Mouse (Mus musculus) embryonic facial prominence, embryonic 13.5 days (tissue): Measurements from ENCODE around the gene Pigu. TPM values are rescaled to one million over a fixed set of nuclear protein-coding genes. Genes with fewer than 3 reads are reported as not detected.

Source experiments
- ATAC-seq: fragments of 200-750 bp; cut with Nextera tagmentation; 2 replicates; pipeline ENCODE4 v1.8.0; 2017; ENCODE audit warnings: low read depth; ENCODE audit not compliant: insufficient number of reproducible peaks, insufficient read depth, low FRiP score, low TSS enrichment
- H3K27ac ChIP-seq: fragments of 300-500 bp; sonication (generic); 2 replicates; pipeline ENCODE4 v1.5.1; 2015; ENCODE audit warnings: moderate library complexity, mild to moderate bottlenecking, inconsistent platforms
- H3K27me3 ChIP-seq: fragments of 300-500 bp; sonication (generic); 2 replicates; pipeline ENCODE4 v1.6.1; 2015; ENCODE audit warnings: mild to moderate bottlenecking, inconsistent platforms
- H3K36me3 ChIP-seq: fragments of 300-500 bp; sonication (generic); 2 replicates; pipeline ENCODE4 v1.6.1; 2015; ENCODE audit warnings: mild to moderate bottlenecking, inconsistent platforms
- H3K4me1 ChIP-seq: fragments of 300-500 bp; sonication (generic); 2 replicates; pipeline ENCODE4 v1.6.1; 2015; ENCODE audit warnings: inconsistent platforms
- H3K4me2 ChIP-seq: fragments of 300-500 bp; sonication (generic); 2 replicates; pipeline ENCODE4 v1.6.1; 2015; ENCODE audit warnings: moderate library complexity, mild to moderate bottlenecking, inconsistent platforms
- H3K4me3 ChIP-seq: fragments of 300-500 bp; sonication (generic); 2 replicates; pipeline ENCODE4 v1.5.1; 2015; ENCODE audit warnings: mild to moderate bottlenecking, inconsistent platforms
- H3K9ac ChIP-seq: fragments of 300-500 bp; sonication (generic); 2 replicates; pipeline ENCODE4 v1.6.1; 2015; ENCODE audit warnings: mild to moderate bottlenecking, inconsistent platforms
- H3K9me3 ChIP-seq: fragments of 300-500 bp; sonication (generic); 2 replicates; pipeline ENCODE4 v1.6.1; 2016; ENCODE audit warnings: inconsistent platforms
- WGBS: fragments of 180-500 bp; shearing (Covaris S2); methylation state at CpG from one replicate; pipeline ENCODE4 v1.1.7; 2015; ENCODE audit warnings: mixed read lengths; 5-methylcytosine and 5-hydroxymethylcytosine counted together
- polyA plus RNA-seq: library from polyadenylated mRNA; unstranded; fragments of >200 nt; fragmentation: Nextera tagmentation; extraction: Ambion mirVana; gene quantifications from 2 replicates; pipeline ENCODE4 v1.2.1, GENCODE M21; 2015

Gene Pigu
- polyA plus RNA-seq, result 48.0 and 49.1 TPM in 2 replicates

- peak within 1 kb of the TSS; percentile 84 for H3K9ac ChIP-seq
- no peaks in the 10 kb centered on the region for H3K9me3 ChIP-seq
- peak within 1 kb of the TSS; percentile 71 for H3K4me2 ChIP-seq
- WGBS, result under 1% methylated on average over 38 of the region's 38 CpGs
- H3K27me3 ChIP-seq, result no peaks in the 10 kb centered on the region
- H3K36me3 ChIP-seq, result no peaks in the 10 kb centered on the region; the same call in 1 of the 2 replicates
- H3K27ac ChIP-seq, result peak within 1 kb of the TSS; percentile 66; the same call in 1 of the 2 replicates
- peak within 1 kb of the TSS; percentile 90 for H3K4me3 ChIP-seq
- peak; percentile 97 for ATAC-seq
- H3K4me1 ChIP-seq, result peaks cover 12% of the 10 kb centered on the region; the same call in 1 of the 2 replicates
These were observed at the start of gene Pigu for GRCm38 (mm10) chr2:155356971-155357591. Gene Pigu, minus strand, starts transcription at chr2:155357430.

- 98% methylated on average over 1 of the region's 1 CpGs for WGBS
These were observed 47.4 kb upstream of the Pigu start for GRCm38 (mm10) chr2:155404635-155405034.

GRCm38 (mm10) chr2:155401926-155402325, 44.7 kb upstream of the Pigu start:
- H3K4me2 ChIP-seq, result no peak overlapping the region
- ATAC-seq, result no peak
- H3K9me3 ChIP-seq, result no peaks in the 10 kb centered on the region
- no peak overlapping the region for H3K4me3 ChIP-seq
- 97% methylated on average over 4 of the region's 4 CpGs for WGBS
- H3K4me1 ChIP-seq, result no peaks in the 10 kb centered on the region
- H3K27me3 ChIP-seq, result no peaks in the 10 kb centered on the region
- H3K9ac ChIP-seq, result no peak overlapping the region
- no peak overlapping the region for H3K27ac ChIP-seq
- H3K36me3 ChIP-seq, result peaks cover 72% of the 10 kb centered on the region

More at GRCm38 (mm10) chr2:155404635-155405034, 47.4 kb upstream of the Pigu start:
- Histone ChIP-seq H3K4me2 (no peak overlapping the region), H3K27me3 (no peaks in the 10 kb centered on the region), H3K36me3 (peaks cover 78% of the 10 kb centered on the region), H3K9me3 (no peaks in the 10 kb centered on the region), H3K4me3 (no peak overlapping the region), H3K4me1 (no peaks in the 10 kb centered on the region), H3K27ac (no peak overlapping the region), H3K9ac (no peak overlapping the region)
- no peak for ATAC-seq

GRCm38 (mm10) chr2:155400276-155400675, 43.0 kb upstream of the Pigu start:
- no peak for ATAC-seq
- peaks cover 66% of the 10 kb centered on the region for H3K36me3 ChIP-seq
- H3K27me3 ChIP-seq, result no peaks in the 10 kb centered on the region
- H3K9ac ChIP-seq, result no peak overlapping the region
- no peak overlapping the region for H3K4me3 ChIP-seq
- H3K27ac ChIP-seq, result no peak overlapping the region
- no peak overlapping the region for H3K4me2 ChIP-seq
- H3K9me3 ChIP-seq, result no peaks in the 10 kb centered on the region
- no peaks in the 10 kb centered on the region for H3K4me1 ChIP-seq

GRCm38 (mm10) chr2:155394586-155394985, 37.4 kb upstream of the Pigu start:
- WGBS, result 38% methylated on average over 5 of the region's 5 CpGs
- Histone ChIP-seq H3K27me3 (no peaks in the 10 kb centered on the region), H3K36me3 (peaks cover 50% of the 10 kb centered on the region), H3K4me2 (no peak overlapping the region), H3K9ac (no peak overlapping the region), H3K4me3 (no peak overlapping the region), H3K9me3 (no peaks in the 10 kb centered on the region), H3K4me1 (no peaks in the 10 kb centered on the region), H3K27ac (no peak overlapping the region)
- no peak for ATAC-seq

GRCm38 (mm10) chr2:155388573-155388972, 31.3 kb upstream of the Pigu start:
- H3K27ac ChIP-seq, result no peak overlapping the region
- H3K36me3 ChIP-seq, result peaks cover 51% of the 10 kb centered on the region
- no peak overlapping the region for H3K9ac ChIP-seq
- no peak overlapping the region for H3K4me2 ChIP-seq
- no peak for ATAC-seq
- H3K27me3 ChIP-seq, result no peaks in the 10 kb centered on the region
- no peaks in the 10 kb centered on the region for H3K9me3 ChIP-seq
- H3K4me1 ChIP-seq, result peaks cover 11% of the 10 kb centered on the region
- no peak overlapping the region for H3K4me3 ChIP-seq
- 74% methylated on average over 2 of the region's 2 CpGs for WGBS

- Histone ChIP-seq H3K9me3 (no peaks in the 10 kb centered on the region), H3K4me3 (no peak overlapping the region), H3K36me3 (peaks cover 48% of the 10 kb centered on the region), H3K4me1 (peaks cover 25% of the 10 kb centered on the region), H3K4me2 (no peak overlapping the region), H3K27ac (no peak overlapping the region), H3K9ac (peak overlapping the region; percentile 49; the same call in 1 of the 2 replicates), H3K27me3 (no peaks in the 10 kb centered on the region)
- no peak for ATAC-seq
- 60% methylated on average over 4 of the region's 4 CpGs for WGBS
These were observed 29.8 kb upstream of the Pigu start for GRCm38 (mm10) chr2:155387052-155387451.

- H3K4me1 ChIP-seq, result peaks cover 26% of the 10 kb centered on the region
- WGBS, result 17% methylated on average over 27 of the region's 27 CpGs
- ATAC-seq, result no peak
- H3K9ac ChIP-seq, result peak overlapping the region; percentile 49; the same call in 1 of the 2 replicates
- H3K9me3 ChIP-seq, result no peaks in the 10 kb centered on the region
- H3K4me3 ChIP-seq, result 0 out of 2 replicates have a peak overlapping the region, but pooled peaks have one; percentile 10
- no peaks in the 10 kb centered on the region for H3K27me3 ChIP-seq
- H3K36me3 ChIP-seq, result peaks cover 47% of the 10 kb centered on the region
- no peak overlapping the region for H3K27ac ChIP-seq
- H3K4me2 ChIP-seq, result peak overlapping the region; percentile 40
These were observed 29.3 kb upstream of the Pigu start for GRCm38 (mm10) chr2:155386534-155386899.

- H3K9ac ChIP-seq, result peak overlapping the region; percentile 49; the same call in 1 of the 2 replicates
- peak overlapping the region; percentile 40 for H3K4me2 ChIP-seq
- ATAC-seq, result no peak
- no peak overlapping the region for H3K4me3 ChIP-seq
- no peaks in the 10 kb centered on the region for H3K9me3 ChIP-seq
- no peak overlapping the region for H3K27ac ChIP-seq
- peaks cover 29% of the 10 kb centered on the region for H3K4me1 ChIP-seq
- 58% methylated on average over 18 of the region's 18 CpGs for WGBS
- H3K27me3 ChIP-seq, result no peaks in the 10 kb centered on the region
- H3K36me3 ChIP-seq, result peaks cover 41% of the 10 kb centered on the region
These were observed 28.7 kb upstream of the Pigu start for GRCm38 (mm10) chr2:155385731-155386533.

- Histone ChIP-seq H3K4me3 (no peak overlapping the region), H3K27ac (no peak overlapping the region), H3K27me3 (peaks cover 8% of the 10 kb centered on the region), H3K4me2 (no peak overlapping the region), H3K4me1 (peaks cover 33% of the 10 kb centered on the region), H3K36me3 (peaks cover 36% of the 10 kb centered on the region), H3K9ac (no peak overlapping the region), H3K9me3 (no peaks in the 10 kb centered on the region)
- no peak for ATAC-seq
- 29% methylated on average over 7 of the region's 7 CpGs for WGBS
These were observed 27.9 kb upstream of the Pigu start for GRCm38 (mm10) chr2:155385090-155385489.

GRCm38 (mm10) chr2:155382791-155383438, 25.7 kb upstream of the Pigu start:
- Histone ChIP-seq H3K9me3 (no peaks in the 10 kb centered on the region), H3K36me3 (peaks cover 17% of the 10 kb centered on the region), H3K4me1 (peaks cover 33% of the 10 kb centered on the region), H3K4me2 (peak overlapping the region; percentile 81), H3K4me3 (peak overlapping the region; percentile 87), H3K27ac (peak overlapping the region; percentile 96; the same call in 1 of the 2 replicates), H3K9ac (0 out of 2 replicates have a peak overlapping the region, but pooled peaks have one; percentile 93), H3K27me3 (peaks cover 19% of the 10 kb centered on the region)
- ATAC-seq, result no peak
- WGBS, result 76% methylated on average over 2 of the region's 2 CpGs
